ENCODE assay signal across 11 mouse cellular contexts in the genomic region with DNA sequence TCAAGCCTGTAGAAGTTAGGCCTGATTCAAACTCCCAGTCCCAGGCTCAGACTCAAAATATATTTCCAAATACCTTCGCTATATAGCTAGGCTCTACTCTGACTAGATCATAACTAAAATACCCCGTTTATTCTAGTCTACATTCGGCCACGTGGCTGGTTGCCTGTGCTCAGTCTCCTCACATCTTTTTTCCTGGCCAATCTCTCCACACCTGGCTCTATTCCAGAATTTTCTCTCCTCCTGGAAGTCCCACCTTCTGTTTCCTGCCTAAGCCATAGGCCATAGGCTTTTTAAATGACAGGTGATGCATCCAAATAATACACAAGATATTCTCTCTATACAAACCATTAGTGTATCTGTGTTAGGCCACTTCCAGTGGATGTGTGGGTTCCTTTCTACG.
"Had no signal": no experiment of that assay in that cellular context is flagged by ENCODE, and none has a peak within 500 bp of the region (broad histone marks: within the 10 kb centered on the region; RNA-seq: fewer than 3 reads in every experiment).

No protein-coding gene starts in this region.

- DNase-seq: lung, adult 18-20 months; lung, embryonic 14.5 days; lung, postnatal 10 days; lung, postnatal 4 days; right cerebral cortex, adult 18-20 months; right cerebral cortex, postnatal 25 days; right cerebral cortex, postnatal 4 days; spleen, adult 18-20 months; thymus, adult 18-20 months; thymus, postnatal 14 days; thymus, postnatal 36 days had no signal
